Mouse (Mus musculus) embryonic stem cell, embryonic (primary cell): Measurements from ENCODE around the gene Aqp2.

Experiments used
- CTCF ChIA-PET, 4 experiments: fragments of 300-600 bp in 2 of 4; fragments of 350-600 bp in 2 of 4; sonication (Branson Sonifier 250); formaldehyde crosslinking; loops; one replicate each; lab custom pipeline; 2022; ENCODE audit warnings: inconsistent platforms in 2 of 4; lab: Charles Lee
- POLR2A ChIA-PET, 4 experiments: fragments of 300-600 bp in 2 of 4; fragments of 350-600 bp in 2 of 4; sonication (Branson Sonifier 250); formaldehyde crosslinking; loops; one replicate each; lab custom pipeline; 2022; ENCODE audit warnings: antibody characterized with exemption in 4 of 4, inconsistent platforms in 1 of 4; lab: Charles Lee

Aqp2 gene

GRCm38 (mm10) chr15:99578802-99579485 is at the start of gene Aqp2:
Gene Aqp2, plus strand, starts transcription at chr15:99579055.
- ChIA-PET POLR2A (interaction anchor here in 3 of 4 experiments (0.5 to 0.8 kb wide), 6 partner anchors 10 to 1278 kb away, joined by 3 read pairs; no protein-coding TSS in a partner anchor), CTCF (interaction anchor here in 2 of 4 experiments (0.6 to 2.2 kb wide), 3 partner anchors 17 to 439 kb away, joined by 4 to 6 read pairs (median 6); no protein-coding TSS in a partner anchor)

- POLR2A ChIA-PET: interaction anchor here in 3 of 4 experiments (0.6 to 1.8 kb wide), 8 partner anchors 8 to 195 kb away, joined by 3 to 4 read pairs (median 3); no protein-coding TSS in a partner anchor
- CTCF ChIA-PET: interaction anchor here in 3 of 4 experiments (0.6 to 1.3 kb wide), 5 partner anchors 34 to 184 kb away, joined by 3 to 5 read pairs (median 4); no protein-coding TSS in a partner anchor
Observed at GRCm38 (mm10) chr15:99531146-99531545, 47.7 kb upstream of the Aqp2 start.

GRCm38 (mm10) chr15:99532023-99532422 is 46.8 kb upstream of the Aqp2 start:
- CTCF ChIA-PET: interaction anchor here in 3 of 4 experiments (0.7 to 1.3 kb wide), 5 partner anchors 17 to 183 kb away, joined by 3 to 5 read pairs (median 3); partner anchors contain the start of gene Nckap5l (in 1 of the 3)

GRCm38 (mm10) chr15:99536889-99537862 is 41.7 kb upstream of the Aqp2 start:
- ChIA-PET POLR2A (interaction anchor here in 3 of 4 experiments (0.6 to 1.6 kb wide), 7 partner anchors 31 to 603 kb away, joined by 3 to 4 read pairs (median 3); no protein-coding TSS in a partner anchor), CTCF (interaction anchor here in 3 of 4 experiments (0.5 to 1.1 kb wide), 5 partner anchors 32 to 1460 kb away, joined by 3 to 5 read pairs (median 5); no protein-coding TSS in a partner anchor)

More at GRCm38 (mm10) chr15:99532023-99532422, 46.8 kb upstream of the Aqp2 start:
- POLR2A ChIA-PET: interaction anchor here in 2 of 4 experiments (1.2 to 1.8 kb wide), 4 partner anchors 8 to 194 kb away, joined by 3 to 4 read pairs (median 3); no protein-coding TSS in a partner anchor

GRCm38 (mm10) chr15:99539891-99540290 is 39.0 kb upstream of the Aqp2 start:
- POLR2A ChIA-PET: interaction anchor here in 1 of 4 experiments (0.9 kb wide), 1 partner anchor 9 kb away, joined by 3 read pairs; no protein-coding TSS in a partner anchor
- CTCF ChIA-PET: interaction anchor here in 2 of 4 experiments (0.5 to 1.2 kb wide), 4 partner anchors 12 to 185 kb away, joined by 3 to 12 read pairs (median 4); partner anchors contain the start of genes Cox14 (in 1 of the 2) and Faim2 (in 1 of the 2)

- ChIA-PET CTCF (interaction anchor here in 1 of 4 experiments (1.1 kb wide), 1 partner anchor 52 kb away, joined by 3 read pairs; no protein-coding TSS in a partner anchor), POLR2A (interaction anchor here in 3 of 4 experiments (0.6 to 1.6 kb wide), 10 partner anchors 11 to 135 kb away, joined by 3 to 5 read pairs (median 3); no protein-coding TSS in a partner anchor)
Observed at GRCm38 (mm10) chr15:99544047-99544446, 34.8 kb upstream of the Aqp2 start.

GRCm38 (mm10) chr15:99546596-99546995 is 32.3 kb upstream of the Aqp2 start:
- ChIA-PET POLR2A (interaction anchor here in 3 of 4 experiments (0.6 to 1.9 kb wide), 5 partner anchors 10 to 772 kb away, joined by 3 to 7 read pairs (median 3); no protein-coding TSS in a partner anchor), CTCF (interaction anchor here in 3 of 4 experiments (0.6 to 1.2 kb wide), 4 partner anchors 13 to 130 kb away, joined by 3 to 6 read pairs (median 3); no protein-coding TSS in a partner anchor)

- ChIA-PET CTCF (interaction anchor here in 1 of 4 experiments (1.1 kb wide), 1 partner anchor 20 kb away, joined by 4 read pairs; the partner anchor contains the start of gene Faim2), POLR2A (interaction anchor here in 1 of 4 experiments (1.4 kb wide), 1 partner anchor 9 kb away, joined by 3 read pairs; no protein-coding TSS in a partner anchor)
Observed at GRCm38 (mm10) chr15:99547732-99548131, 31.1 kb upstream of the Aqp2 start.

GRCm38 (mm10) chr15:99549901-99550300 is 29.0 kb upstream of the Aqp2 start:
- ChIA-PET POLR2A (interaction anchor here in 2 of 4 experiments (0.6 to 1.0 kb wide), 5 partner anchors 22 to 801 kb away, joined by 3 to 4 read pairs (median 3); partner anchors contain the start of gene Faim2 (in 1 of the 2)), CTCF (interaction anchor here (0.6 to 1.3 kb wide), 8 partner anchors 9 to 299 kb away, joined by 3 to 16 read pairs (median 5); partner anchors contain the start of gene Faim2 (in 1 of the 4))

GRCm38 (mm10) chr15:99553767-99554166 is 25.1 kb upstream of the Aqp2 start:
- ChIA-PET CTCF (interaction anchor here in 2 of 4 experiments (0.6 to 1.2 kb wide), 3 partner anchors 42 to 816 kb away, joined by 3 read pairs; no protein-coding TSS in a partner anchor), POLR2A (no interaction called here)

- POLR2A ChIA-PET: interaction anchor here in 2 of 4 experiments (0.6 to 0.7 kb wide), 2 partner anchors 28 to 1543 kb away, joined by 3 to 4 read pairs; no protein-coding TSS in a partner anchor
- CTCF ChIA-PET: interaction anchor here (0.5 to 1.8 kb wide), 14 partner anchors 8 to 441 kb away, joined by 3 to 6 read pairs (median 3); partner anchors contain the start of genes Asic1 (in 1 of the 4) and Bcdin3d (in 1 of the 4)
Observed at GRCm38 (mm10) chr15:99558947-99559346, 19.9 kb upstream of the Aqp2 start.

- ChIA-PET POLR2A (no interaction called here), CTCF (interaction anchor here in 3 of 4 experiments (0.6 to 1.8 kb wide), 5 partner anchors 9 to 145 kb away, joined by 3 to 11 read pairs (median 4); no protein-coding TSS in a partner anchor)
Observed at GRCm38 (mm10) chr15:99560246-99560645, 18.6 kb upstream of the Aqp2 start.

- ChIA-PET POLR2A (no interaction called here), CTCF (interaction anchor here in 2 of 4 experiments (0.6 to 1.7 kb wide), 3 partner anchors 27 to 247 kb away, joined by 3 to 5 read pairs (median 5); no protein-coding TSS in a partner anchor)
Observed at GRCm38 (mm10) chr15:99567371-99567770, 11.5 kb upstream of the Aqp2 start.

GRCm38 (mm10) chr15:99568682-99569081 is 10.2 kb upstream of the Aqp2 start:
- POLR2A ChIA-PET: interaction anchor here in 2 of 4 experiments (0.6 to 1.2 kb wide), 4 partner anchors 10 to 32 kb away, joined by 3 read pairs; no protein-coding TSS in a partner anchor
- CTCF ChIA-PET: interaction anchor here (0.5 to 1.7 kb wide), 9 partner anchors 9 to 340 kb away, joined by 3 to 5 read pairs (median 4); no protein-coding TSS in a partner anchor

GRCm38 (mm10) chr15:99569123-99569522 is 9.7 kb upstream of the Aqp2 start:
- CTCF ChIA-PET: interaction anchor here (0.5 to 1.3 kb wide), 9 partner anchors 9 to 339 kb away, joined by 3 to 7 read pairs (median 4); no protein-coding TSS in a partner anchor

More at GRCm38 (mm10) chr15:99569123-99569522, 9.7 kb upstream of the Aqp2 start:
- POLR2A ChIA-PET: interaction anchor here in 2 of 4 experiments (0.7 to 1.2 kb wide), 3 partner anchors 14 to 32 kb away, joined by 3 read pairs; no protein-coding TSS in a partner anchor
